Mouse (Mus musculus) embryonic stem cell, embryonic (primary cell): ENCODE results near the gene Cdca5.

Experiments used
- CTCF ChIA-PET, 4 experiments: fragments of 300-600 bp in 2 of 4; fragments of 350-600 bp in 2 of 4; sonication (Branson Sonifier 250); formaldehyde crosslinking; loops; one replicate each; lab custom pipeline; 2022; ENCODE audit warnings: inconsistent platforms in 2 of 4; lab: Charles Lee
- POLR2A ChIA-PET, 4 experiments: fragments of 300-600 bp in 2 of 4; fragments of 350-600 bp in 2 of 4; sonication (Branson Sonifier 250); formaldehyde crosslinking; loops; one replicate each; lab custom pipeline; 2022; ENCODE audit warnings: antibody characterized with exemption in 4 of 4, inconsistent platforms in 1 of 4; lab: Charles Lee

Gene Cdca5

DNA sequence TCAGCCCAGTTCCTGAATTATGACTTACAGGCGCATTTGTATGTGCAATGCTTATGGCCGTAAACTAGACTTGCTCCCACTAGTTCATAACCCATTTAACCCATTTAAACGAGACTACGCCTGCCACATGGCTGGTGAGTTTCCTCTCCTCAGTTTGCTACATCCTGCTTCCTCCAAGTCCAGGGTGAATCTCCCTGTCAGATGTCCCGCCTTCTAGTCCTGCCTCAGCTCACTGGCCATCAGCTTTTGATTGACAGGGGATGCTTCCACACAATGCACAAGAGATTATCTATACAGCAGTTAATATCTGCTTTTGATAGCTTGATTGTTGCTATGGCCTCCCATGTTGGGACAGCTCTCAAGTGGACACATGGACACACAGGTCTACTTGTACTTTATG is 30.5 kb upstream of the Cdca5 start:
- POLR2A ChIA-PET, result interaction anchor here in 3 of 4 experiments (0.5 to 47.9 kb wide), 22 partner anchors 6 to 391 kb away, joined by 3 to 1520 read pairs (median 4); partner anchors contain the start of genes Cdca5 (in 3 of the 3), Tm7sf2 (in 3 of the 3), Zfpl1 (in 3 of the 3) and Gm28374 (in 2 of the 3)
- CTCF ChIA-PET, result interaction anchor here in 2 of 4 experiments (0.8 to 1.6 kb wide), 2 partner anchors 13 kb away, joined by 3 to 8 read pairs; partner anchors contain the start of gene Tm7sf2 (in 1 of the 2)

DNA sequence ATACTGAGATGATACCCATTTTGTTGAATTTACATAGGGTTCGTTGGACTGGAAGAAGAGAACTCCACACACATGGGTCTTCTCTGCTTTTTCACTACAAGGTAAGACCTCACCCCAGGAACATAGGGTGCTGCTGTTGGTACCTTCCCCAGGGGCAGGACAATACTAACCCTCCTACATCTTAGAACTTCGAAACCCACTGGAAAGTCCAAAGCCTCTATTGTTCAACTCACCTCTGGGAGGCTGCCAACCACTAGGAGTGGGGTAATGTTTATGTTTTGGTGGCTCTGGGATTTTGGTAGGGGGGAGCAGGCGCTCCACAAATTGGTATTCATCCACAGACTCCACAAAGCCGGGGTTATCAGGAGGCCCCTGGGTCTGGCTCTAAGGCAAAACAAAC is 28.1 kb upstream of the Cdca5 start:
- POLR2A ChIA-PET, result interaction anchor here (0.6 to 47.9 kb wide), 31 partner anchors 2 to 527 kb away, joined by 3 to 1520 read pairs (median 4); partner anchors contain the start of genes Cdca5 (in 3 of the 4), Zfpl1 (in 3 of the 4), Gm28374 (in 2 of the 4) and Snx15 (in 2 of the 4)
- CTCF ChIA-PET, result interaction anchor here in 1 of 4 experiments (0.6 kb wide), 2 partner anchors 179 to 544 kb away, joined by 4 to 5 read pairs; no protein-coding TSS in a partner anchor

GRCm38 (mm10) chr19:6057313-6058096 is 27.3 kb upstream of the Cdca5 start, which contains the start of the genes Mrpl49 and Fau:
Gene Mrpl49, minus strand, starts transcription at chr19:6057785.
Gene Fau, plus strand, starts transcription at chr19:6057844.
- ChIA-PET CTCF (interaction anchor here in 2 of 4 experiments (0.6 to 0.9 kb wide), 3 partner anchors 14 to 271 kb away, joined by 3 to 4 read pairs (median 3); no protein-coding TSS in a partner anchor), POLR2A (interaction anchor here (0.5 to 47.9 kb wide), 45 partner anchors 1 to 568 kb away, joined by 3 to 1520 read pairs (median 4); partner anchors contain the start of genes Cdca5 (in 3 of the 4), Syvn1 (in 3 of the 4), Zfpl1 (in 3 of the 4) and Gm28374 (in 2 of the 4))

GRCm38 (mm10) chr19:6058513-6058912 is 26.3 kb upstream of the Cdca5 start:
- POLR2A ChIA-PET, result interaction anchor here in 3 of 4 experiments (0.6 to 47.9 kb wide), 28 partner anchors 0 to 548 kb away, joined by 3 to 1520 read pairs (median 4); partner anchors contain the start of genes Cdca5 (in 3 of the 3), Zfpl1 (in 3 of the 3), Gm28374 (in 2 of the 3) and Syvn1 (in 2 of the 3)
- CTCF ChIA-PET, result interaction anchor here in 1 of 4 experiments (0.9 to 1.4 kb wide), 2 partner anchors 9 to 272 kb away, joined by 3 to 10 read pairs; partner anchors contain the start of gene Tm7sf2

GRCm38 (mm10) chr19:6058966-6059365 is 25.8 kb upstream of the Cdca5 start:
- POLR2A ChIA-PET, result interaction anchor here in 3 of 4 experiments (0.6 to 47.9 kb wide), 28 partner anchors 0 to 549 kb away, joined by 3 to 1520 read pairs (median 4); partner anchors contain the start of genes Cdca5 (in 3 of the 3), Syvn1 (in 3 of the 3), Zfpl1 (in 3 of the 3) and Gm28374 (in 2 of the 3)
- CTCF ChIA-PET, result interaction anchor here in 2 of 4 experiments (0.6 to 1.4 kb wide), 3 partner anchors 8 to 272 kb away, joined by 3 to 10 read pairs (median 3); partner anchors contain the start of gene Tm7sf2 (in 1 of the 2)

DNA sequence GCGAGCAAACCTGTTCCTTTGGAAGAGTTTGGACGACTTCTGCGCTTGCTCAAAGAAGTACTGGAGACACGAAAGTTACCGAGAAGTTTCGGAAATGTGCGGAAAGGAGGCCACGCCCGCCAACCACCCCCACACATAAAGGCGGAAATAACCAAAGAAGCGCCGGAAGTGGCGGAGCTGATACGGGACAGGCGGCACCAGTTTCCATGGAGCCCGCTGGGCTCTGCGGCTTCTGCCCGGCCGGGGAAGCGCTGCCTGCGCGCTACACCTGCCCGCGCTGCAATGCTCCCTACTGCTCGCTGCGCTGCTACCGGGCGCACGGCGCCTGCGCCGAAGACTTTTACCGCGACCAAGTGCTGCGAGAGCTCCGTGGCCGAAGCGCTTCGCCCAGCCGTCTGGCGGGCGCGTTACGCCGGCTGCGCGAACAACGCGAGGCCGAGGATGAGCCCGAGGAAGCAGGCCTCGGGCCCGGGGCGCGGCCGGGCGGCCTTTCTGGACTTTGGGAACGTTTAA is 23.7 kb upstream of the Cdca5 start, which contains the start of gene Znhit2:
Znhit2 (plus strand) TSS at position 172 of the 513 bp plus-strand sequence.
- POLR2A ChIA-PET, result interaction anchor here (0.6 to 47.9 kb wide), 64 partner anchors 2 to 1205 kb away, joined by 3 to 1520 read pairs (median 4); partner anchors contain the start of genes Cdca5 (in 4 of the 4), Zfpl1 (in 4 of the 4), Sac3d1 (in 3 of the 4) and Snx15 (in 3 of the 4)
- CTCF ChIA-PET, result interaction anchor here in 3 of 4 experiments (0.5 to 2.1 kb wide), 11 partner anchors 9 to 209 kb away, joined by 3 to 11 read pairs (median 4); partner anchors contain the start of genes Capn1 (in 1 of the 3), Cdc42ep2 (in 1 of the 3), Cdca5 (in 1 of the 3) and Gpha2 (in 1 of the 3)

GRCm38 (mm10) chr19:6061641-6062302 is 23.0 kb upstream of the Cdca5 start:
- ChIA-PET CTCF (interaction anchor here in 3 of 4 experiments (0.5 to 2.1 kb wide), 12 partner anchors 9 to 320 kb away, joined by 3 to 11 read pairs (median 3); partner anchors contain the start of genes Capn1 (in 1 of the 3), Cdc42ep2 (in 1 of the 3), Cdca5 (in 1 of the 3) and Gpha2 (in 1 of the 3)), POLR2A (interaction anchor here (0.6 to 47.9 kb wide), 60 partner anchors 3 to 618 kb away, joined by 3 to 1520 read pairs (median 4); partner anchors contain the start of genes Cdca5 (in 4 of the 4), Zfpl1 (in 4 of the 4), Syvn1 (in 3 of the 4) and Vps51 (in 3 of the 4))

GRCm38 (mm10) chr19:6062418-6062817 is 22.4 kb upstream of the Cdca5 start:
- CTCF ChIA-PET, result interaction anchor here in 1 of 4 experiments (1.0 to 2.0 kb wide), 2 partner anchors 9 to 65 kb away, joined by 3 to 11 read pairs; no protein-coding TSS in a partner anchor
- POLR2A ChIA-PET, result interaction anchor here (0.9 to 47.9 kb wide), 21 partner anchors 4 to 373 kb away, joined by 3 to 1520 read pairs (median 8); partner anchors contain the start of genes Syvn1 (in 3 of the 4), Cdca5 (in 2 of the 4), Gm28374 (in 2 of the 4) and Tm7sf2 (in 2 of the 4)

GRCm38 (mm10) chr19:6063081-6063480 is 21.7 kb upstream of the Cdca5 start:
- CTCF ChIA-PET, result interaction anchor here in 1 of 4 experiments (6.4 kb wide), 1 partner anchor 23 kb away, joined by 46 read pairs; the partner anchor contains the start of genes Cdca5 and Zfpl1
- POLR2A ChIA-PET, result interaction anchor here in 3 of 4 experiments (0.5 to 47.9 kb wide), 15 partner anchors 0 to 300 kb away, joined by 3 to 1520 read pairs (median 6); partner anchors contain the start of genes Cdca5 (in 2 of the 3), Fau (in 2 of the 3), Gm28374 (in 2 of the 3) and Mrpl49 (in 2 of the 3)

DNA sequence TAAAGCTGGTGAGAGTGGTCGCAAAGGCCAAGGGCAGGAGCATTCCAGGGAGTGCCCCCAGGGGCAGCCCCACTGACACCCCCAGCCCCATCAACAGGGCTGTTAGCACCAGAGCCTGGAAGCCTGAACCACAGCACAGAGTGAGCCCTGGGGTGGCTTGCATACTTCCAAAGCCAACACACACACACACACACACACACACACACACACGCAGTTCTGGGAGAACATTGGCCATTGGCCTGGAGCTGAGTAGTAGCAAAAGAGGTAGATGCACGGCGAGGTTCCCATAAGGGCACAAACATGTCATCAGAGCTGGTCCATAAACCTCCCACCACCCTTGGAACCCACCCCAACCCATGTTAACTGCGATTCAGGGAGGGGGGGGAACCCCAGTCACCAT is 18.2 kb upstream of the Cdca5 start:
- CTCF ChIA-PET, result interaction anchor here (0.6 to 6.4 kb wide), 51 partner anchors 8 to 356 kb away, joined by 3 to 46 read pairs (median 4); partner anchors contain the start of genes Cdca5 (in 2 of the 4), Syvn1 (in 2 of the 4), Tmem262 (in 2 of the 4) and Zfpl1 (in 2 of the 4)

DNA sequence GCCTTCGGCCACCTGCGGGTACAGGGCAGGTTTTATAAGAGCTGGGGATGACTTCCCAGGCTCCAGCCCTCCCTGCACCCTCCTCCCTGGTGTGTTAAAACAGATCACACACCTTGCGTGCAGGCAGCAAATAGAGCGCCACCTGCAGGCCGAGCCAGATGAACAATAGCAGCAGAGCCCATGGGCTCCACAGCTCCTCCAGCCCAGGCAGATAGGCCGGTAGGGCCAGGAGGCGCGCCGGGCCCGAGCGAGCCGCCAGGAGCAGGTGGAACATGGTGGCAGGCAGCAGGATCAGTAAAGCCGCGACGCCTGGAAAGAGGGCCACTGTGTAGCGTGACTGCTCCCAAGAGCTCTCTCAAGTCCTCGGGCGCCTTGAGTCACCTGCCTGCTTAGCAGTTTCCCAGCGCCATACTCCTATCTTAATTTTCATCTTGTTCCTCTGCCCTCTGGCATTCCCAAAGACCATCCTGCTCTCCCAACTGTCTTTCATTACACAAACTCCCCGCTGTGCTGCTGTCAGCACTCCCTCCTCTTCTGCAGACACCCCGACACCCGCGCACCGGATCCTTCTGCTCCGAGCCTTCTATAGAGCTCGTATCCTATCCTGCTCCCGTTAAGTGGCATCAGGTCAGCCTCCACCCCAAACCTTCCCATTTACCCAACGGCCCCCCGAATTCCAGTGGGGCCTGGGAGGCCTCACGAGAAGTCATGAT is 17.6 kb upstream of the Cdca5 start:
- ChIA-PET POLR2A (interaction anchor here (0.5 to 47.9 kb wide), 122 partner anchors 4 to 772 kb away, joined by 3 to 1520 read pairs (median 4); partner anchors contain the start of genes Vps51 (in 4 of the 4), Zfpl1 (in 4 of the 4), Capn1 (in 3 of the 4) and Cdc42ep2 (in 3 of the 4)), CTCF (interaction anchor here (0.5 to 6.4 kb wide), 68 partner anchors 8 to 409 kb away, joined by 3 to 46 read pairs (median 4); partner anchors contain the start of genes Cdca5 (in 3 of the 4), Zfpl1 (in 3 of the 4), Snx15 (in 2 of the 4) and Syvn1 (in 2 of the 4))

More for the DNA sequence above, 18.2 kb upstream of the Cdca5 start:
- POLR2A ChIA-PET, result interaction anchor here (0.6 to 47.9 kb wide), 79 partner anchors 3 to 577 kb away, joined by 3 to 1520 read pairs (median 5); partner anchors contain the start of genes Vps51 (in 4 of the 4), Zfpl1 (in 4 of the 4), Cdc42ep2 (in 3 of the 4) and Cdca5 (in 3 of the 4)

GRCm38 (mm10) chr19:6067724-6068415 is 16.9 kb upstream of the Cdca5 start, which contains the start of gene Tm7sf2:
Gene Tm7sf2, minus strand, starts transcription at chr19:6068373.
- POLR2A ChIA-PET, result interaction anchor here (0.5 to 47.9 kb wide), 110 partner anchors 4 to 773 kb away, joined by 3 to 1520 read pairs (median 5); partner anchors contain the start of genes Vps51 (in 4 of the 4), Zfpl1 (in 4 of the 4), Capn1 (in 3 of the 4) and Cdca5 (in 3 of the 4)
- CTCF ChIA-PET, result interaction anchor here (0.5 to 6.4 kb wide), 46 partner anchors 9 to 421 kb away, joined by 3 to 46 read pairs (median 4); partner anchors contain the start of genes Cdca5 (in 3 of the 4), Zfpl1 (in 3 of the 4), Snx15 (in 2 of the 4) and Syvn1 (in 2 of the 4)

- ChIA-PET POLR2A (interaction anchor here (0.5 to 47.9 kb wide), 16 partner anchors 5 to 258 kb away, joined by 3 to 1520 read pairs (median 14); partner anchors contain the start of genes Cdca5 (in 3 of the 4), Vps51 (in 3 of the 4), Zfpl1 (in 3 of the 4) and Fau (in 2 of the 4)), CTCF (interaction anchor here in 1 of 4 experiments (1.4 to 6.4 kb wide), 4 partner anchors 10 to 53 kb away, joined by 3 to 46 read pairs (median 24); partner anchors contain the start of genes Capn1, Cdca5, Tmem262 and Vps51)
Measured at GRCm38 (mm10) chr19:6068951-6069350, 15.8 kb upstream of the Cdca5 start.
